Mouse (Mus musculus): ENCODE measurements around the gene Nxf1. TPM values are rescaled to one million over a fixed set of nuclear protein-coding genes. Genes with fewer than 3 reads are reported as not detected.

Nxf1 gene
- polyA plus RNA-seq, 1 experiment from 2014 or later, result 216 TPM

DNA sequence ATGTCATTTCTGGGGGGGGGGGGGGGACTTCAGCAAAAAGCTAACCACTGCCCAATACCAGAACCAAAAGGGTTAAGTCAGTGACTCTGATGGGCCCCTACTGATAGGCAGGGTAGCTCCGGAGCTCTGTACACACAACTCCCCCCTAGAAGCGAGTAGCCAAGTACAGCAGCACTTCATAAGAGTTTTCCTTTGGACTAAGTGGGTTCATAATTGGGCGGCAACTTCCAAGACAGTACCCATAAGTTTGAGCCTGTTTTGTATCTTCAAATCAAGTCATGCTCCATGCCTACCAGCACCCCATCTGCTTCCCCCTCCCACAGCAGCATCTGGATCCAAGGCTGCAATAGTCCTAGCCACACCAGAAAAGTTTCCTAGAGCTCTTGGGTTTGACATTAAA, 1.2 kb upstream of the Nxf1 start:
- Histone ChIP-seq H3K27me3 (replicated peaks) (no peaks in the 10 kb centered on the region), H3K4me1 (peaks cover 19% of the 10 kb centered on the region), H3K4me3 (no peak overlapping the region), H3K9me3 (no peaks in the 10 kb centered on the region), H3K36me3 (peaks cover 41% of the 10 kb centered on the region), H3K27ac (no peak overlapping the region), H3K4me2 (replicated peaks) (peak overlapping the region; percentile 77), H3K9ac (no peak overlapping the region)
- WGBS, result 78% methylated on average over 3 of the region's 3 CpGs
- no peak for ATAC-seq (ENCODE audit: low FRiP score, low read depth)

DNA sequence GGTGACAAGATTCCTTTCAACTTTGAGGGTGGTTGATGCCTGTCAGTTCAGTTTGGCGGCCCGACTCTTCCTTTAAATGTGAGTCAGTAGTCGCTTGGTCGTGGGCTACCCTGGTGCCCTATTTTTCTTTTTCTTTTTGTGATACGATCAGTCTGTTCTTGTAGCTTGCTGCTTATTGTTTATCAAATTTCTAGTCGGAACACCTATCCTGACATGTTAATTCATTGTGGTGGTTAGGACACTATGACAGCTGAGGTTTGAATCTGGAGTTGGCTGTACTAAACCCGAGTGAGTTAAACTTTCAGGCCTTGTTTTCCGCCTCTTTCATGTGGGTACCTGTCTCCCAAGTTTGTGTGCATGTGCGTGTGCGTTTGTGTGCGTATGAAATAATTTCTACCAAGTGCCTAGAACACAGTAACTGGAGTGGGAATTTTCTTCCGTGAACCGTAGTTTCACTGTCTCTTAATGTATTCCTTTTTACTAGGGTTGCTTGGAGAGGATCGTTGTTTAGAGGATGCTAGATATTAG, 662 bp downstream of the Nxf1 start:
- Histone ChIP-seq H3K36me3 (peaks cover 31% of the 10 kb centered on the region), H3K4me3 (peak overlapping the region; percentile 96), H3K4me1 (peaks cover 19% of the 10 kb centered on the region), H3K27me3 (replicated peaks) (no peaks in the 10 kb centered on the region), H3K27ac (no peak overlapping the region; the same call in 1 of the 2 replicates), H3K9me3 (no peaks in the 10 kb centered on the region), H3K9ac (peak overlapping the region; percentile 96), H3K4me2 (replicated peaks) (peak overlapping the region; percentile 77)
- no peak for ATAC-seq (ENCODE audit: low FRiP score, low read depth)
- 8% methylated on average over 14 of the region's 14 CpGs for WGBS

DNA sequence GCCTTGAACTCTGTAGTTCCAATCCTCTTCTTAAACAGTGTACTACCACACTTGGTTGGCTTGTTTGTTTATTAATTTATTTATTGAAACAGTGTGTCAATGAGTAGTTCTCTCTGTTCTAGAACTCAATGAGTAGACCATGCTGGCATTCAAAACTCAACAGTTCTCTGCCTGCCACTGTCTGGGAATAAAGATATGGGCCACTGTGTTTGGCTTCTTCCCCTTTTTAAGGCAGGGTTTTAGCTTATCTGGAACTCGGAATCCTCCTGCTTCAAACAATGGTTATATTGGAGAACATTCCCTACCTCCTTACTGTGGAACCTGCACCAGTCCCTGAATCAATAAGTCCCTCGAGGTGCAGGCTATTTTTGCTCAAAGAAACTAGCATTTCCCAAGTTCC, 2.0 kb downstream of the Nxf1 start:
- Histone ChIP-seq H3K4me1 (peaks cover 19% of the 10 kb centered on the region), H3K27me3 (replicated peaks) (no peaks in the 10 kb centered on the region), H3K36me3 (peaks cover 35% of the 10 kb centered on the region), H3K9me3 (no peaks in the 10 kb centered on the region), H3K4me2 (replicated peaks) (peak overlapping the region; percentile 77; the same call in 1 of the 2 replicates), H3K4me3 (no peak overlapping the region), H3K27ac (no peak overlapping the region), H3K9ac (no peak overlapping the region)
- ATAC-seq (ENCODE audit: low FRiP score, low read depth), result no peak
- WGBS, result 94% methylated on average over 2 of the region's 2 CpGs

DNA sequence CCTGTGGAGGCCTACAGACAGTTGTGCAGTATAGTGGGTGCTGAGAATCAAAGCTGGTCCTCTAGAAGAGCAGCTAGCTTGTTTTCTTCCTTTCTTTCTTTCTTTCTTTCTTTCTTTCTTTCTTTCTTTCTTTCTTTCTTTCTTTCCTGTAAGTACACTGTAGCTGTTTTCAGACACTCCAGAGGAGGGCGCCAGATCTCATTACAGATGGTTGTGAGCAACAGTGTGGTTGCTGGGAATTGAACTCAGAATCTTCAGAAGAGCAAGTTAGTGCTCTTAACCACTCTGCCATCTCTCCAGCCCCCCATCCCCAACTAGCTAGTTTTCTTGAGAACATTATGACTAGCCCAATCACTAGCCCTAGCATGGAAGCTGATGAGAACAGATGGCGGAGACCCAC, 3.9 kb downstream of the Nxf1 start:
- Histone ChIP-seq H3K9me3 (peaks cover 13% of the 10 kb centered on the region; the same call in 1 of the 2 replicates), H3K4me2 (replicated peaks) (no peak overlapping the region), H3K9ac (no peak overlapping the region), H3K27ac (no peak overlapping the region), H3K36me3 (peaks cover 39% of the 10 kb centered on the region), H3K27me3 (replicated peaks) (no peaks in the 10 kb centered on the region), H3K4me1 (peaks cover 18% of the 10 kb centered on the region), H3K4me3 (no peak overlapping the region)
- ATAC-seq (ENCODE audit: low FRiP score, low read depth), result no peak
- 84% methylated on average over 2 of the region's 2 CpGs for WGBS

DNA sequence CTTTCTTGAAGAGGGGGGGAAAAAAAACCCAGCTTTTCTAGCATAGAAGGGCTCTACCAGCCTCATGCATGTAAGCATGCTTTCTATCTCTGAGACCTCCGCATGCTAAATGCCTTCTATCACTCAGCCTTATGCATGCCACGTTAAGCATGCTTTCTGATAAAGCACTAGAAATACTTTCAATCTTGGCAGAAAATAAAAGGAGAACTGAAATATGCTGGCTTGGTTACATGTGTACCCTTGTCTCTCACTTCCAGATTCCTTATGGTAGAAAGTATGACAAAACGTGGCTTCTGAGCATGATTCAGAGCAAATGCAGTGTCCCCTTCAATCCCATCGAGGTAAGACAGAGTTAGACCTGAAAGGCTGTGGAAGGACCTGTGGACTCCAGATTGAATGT, 6.4 kb downstream of the Nxf1 start:
- H3K9me3 ChIP-seq, result peaks cover 14% of the 10 kb centered on the region; the same call in 1 of the 2 replicates
- ATAC-seq (ENCODE audit: low FRiP score, low read depth), result no peak
- peaks cover 63% of the 10 kb centered on the region for H3K36me3 ChIP-seq
- no peak overlapping the region for H3K4me3 ChIP-seq
- peaks cover 8% of the 10 kb centered on the region for H3K4me1 ChIP-seq
- H3K9ac ChIP-seq, result no peak overlapping the region
- no peak overlapping the region for H3K27ac ChIP-seq
- 93% methylated on average over 4 of the region's 4 CpGs for WGBS
- no peak overlapping the region for H3K4me2 ChIP-seq (replicated peaks)
- H3K27me3 ChIP-seq (replicated peaks), result no peaks in the 10 kb centered on the region

DNA sequence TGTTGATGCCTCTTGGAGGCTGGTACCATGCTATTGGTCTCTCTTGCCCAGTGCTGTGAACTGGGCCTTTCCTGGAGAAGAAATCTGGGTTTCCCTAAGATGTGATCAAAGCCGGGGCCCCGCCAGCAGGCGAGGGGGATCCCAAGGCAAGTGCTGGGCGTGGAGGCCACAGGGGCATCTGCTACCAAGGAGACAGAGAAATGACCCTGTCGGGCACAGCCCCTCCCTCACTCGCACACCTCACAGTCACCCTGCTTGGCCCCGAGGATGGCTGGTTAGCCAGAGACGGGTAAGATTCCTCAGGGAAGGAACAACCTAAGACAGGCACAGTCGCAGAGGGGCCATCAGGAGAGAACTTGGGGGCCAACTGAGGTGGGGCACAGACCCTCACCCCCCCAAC, 8.7 kb downstream of the Nxf1 start:
- 96% methylated on average over 9 of the region's 9 CpGs for WGBS

DNA sequence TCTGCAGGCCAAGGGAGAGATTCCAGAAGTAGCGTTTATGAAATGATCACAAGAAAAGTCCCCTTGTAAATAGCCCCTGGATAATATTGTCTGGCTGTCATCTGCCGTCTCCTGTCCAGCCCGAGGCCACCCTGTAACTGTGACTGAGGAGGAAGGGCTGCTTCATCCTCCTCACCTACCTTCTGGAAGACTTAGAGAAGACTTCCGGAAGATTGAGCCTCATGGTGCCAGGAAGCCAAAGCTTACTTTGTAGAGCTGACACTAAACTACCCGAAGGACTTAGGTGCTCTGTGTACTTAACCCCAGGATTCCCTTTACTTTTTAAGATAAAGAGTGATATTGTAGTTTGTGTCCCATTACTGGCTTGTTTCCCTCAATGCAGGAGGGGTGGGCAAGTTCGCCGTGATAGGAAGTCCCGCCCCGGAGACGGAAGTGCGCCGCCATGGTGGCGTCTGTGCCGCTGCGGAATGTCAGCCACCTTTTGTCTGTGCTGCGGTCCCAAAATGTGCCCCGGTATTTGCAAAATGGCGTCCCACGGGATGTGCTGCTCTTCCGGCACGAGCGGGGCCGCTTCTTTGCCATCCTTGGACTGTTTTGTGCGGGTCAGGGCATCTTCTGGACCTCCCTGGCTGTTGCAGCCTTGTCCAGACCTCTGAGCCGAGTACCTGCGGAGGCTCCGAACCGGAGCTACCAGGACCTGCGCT, 13.8 kb downstream of the Nxf1 start, which contains the start of gene Tmem223:
TSS of gene Tmem223 (plus strand) at position 430 of the 704 bp plus-strand sequence.
- WGBS, result 22% methylated on average over 29 of the region's 29 CpGs
- peaks cover 32% of the 10 kb centered on the region for H3K4me1 ChIP-seq
- H3K27me3 ChIP-seq (replicated peaks), result no peaks in the 10 kb centered on the region
- H3K9me3 ChIP-seq, result 0 out of 2 replicates have a peak, but pooled peaks cover 2% of the 10 kb centered on the region
- peak within 1 kb of the TSS; percentile 79 for H3K4me3 ChIP-seq
- peak within 1 kb of the TSS; percentile 64 for H3K4me2 ChIP-seq (replicated peaks)
- peak within 1 kb of the TSS; percentile 94 for H3K9ac ChIP-seq
- H3K27ac ChIP-seq, result peak within 1 kb of the TSS; percentile 60; the same call in 1 of the 2 replicates
- peaks cover 63% of the 10 kb centered on the region for H3K36me3 ChIP-seq
- 0 out of 2 replicates have a peak, but pooled peaks have one; percentile 12 for ATAC-seq (ENCODE audit: low FRiP score, low read depth)

More for the DNA sequence above, 8.7 kb downstream of the Nxf1 start:
- H3K4me2 ChIP-seq (replicated peaks), result no peak overlapping the region
- no peaks in the 10 kb centered on the region for H3K27me3 ChIP-seq (replicated peaks)
- peaks cover 14% of the 10 kb centered on the region; the same call in 1 of the 2 replicates for H3K9me3 ChIP-seq
- peaks cover 84% of the 10 kb centered on the region for H3K36me3 ChIP-seq
- H3K27ac ChIP-seq, result no peak overlapping the region
- H3K4me3 ChIP-seq, result no peak overlapping the region
- H3K9ac ChIP-seq, result no peak overlapping the region
- H3K4me1 ChIP-seq, result peaks cover 4% of the 10 kb centered on the region; the same call in 1 of the 2 replicates
- no peak for ATAC-seq (ENCODE audit: low FRiP score, low read depth)

DNA sequence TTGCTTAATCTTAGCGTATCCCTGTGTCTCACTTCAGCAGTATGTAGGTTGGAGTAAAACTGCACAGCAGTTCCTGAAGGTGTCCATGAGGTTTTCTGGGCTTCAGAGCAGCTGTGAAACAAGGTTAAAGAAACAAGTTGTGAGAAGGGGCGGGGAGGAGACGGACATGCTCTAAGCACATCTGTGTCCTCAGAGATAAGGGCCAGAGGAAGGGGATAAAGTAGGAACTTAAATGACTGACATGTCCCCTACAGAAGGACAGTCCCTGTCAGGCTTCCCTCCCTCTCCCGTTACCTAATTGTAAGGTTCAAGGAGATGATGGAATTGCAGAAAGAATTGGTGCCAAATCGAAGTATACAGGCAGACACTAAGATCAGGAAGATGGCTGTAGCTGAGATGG, 16.1 kb downstream of the Nxf1 start:
- no peaks in the 10 kb centered on the region for H3K27me3 ChIP-seq (replicated peaks)
- peak overlapping the region; percentile 94 for H3K4me2 ChIP-seq (replicated peaks)
- H3K9ac ChIP-seq, result no peak overlapping the region
- peak overlapping the region; percentile 72 for H3K4me3 ChIP-seq
- 85% methylated on average over 5 of the region's 5 CpGs for WGBS
- peaks cover 41% of the 10 kb centered on the region for H3K36me3 ChIP-seq
- ATAC-seq (ENCODE audit: low FRiP score, low read depth), result no peak
- H3K27ac ChIP-seq, result no peak overlapping the region
- peaks cover 33% of the 10 kb centered on the region for H3K4me1 ChIP-seq
- no peaks in the 10 kb centered on the region for H3K9me3 ChIP-seq

DNA sequence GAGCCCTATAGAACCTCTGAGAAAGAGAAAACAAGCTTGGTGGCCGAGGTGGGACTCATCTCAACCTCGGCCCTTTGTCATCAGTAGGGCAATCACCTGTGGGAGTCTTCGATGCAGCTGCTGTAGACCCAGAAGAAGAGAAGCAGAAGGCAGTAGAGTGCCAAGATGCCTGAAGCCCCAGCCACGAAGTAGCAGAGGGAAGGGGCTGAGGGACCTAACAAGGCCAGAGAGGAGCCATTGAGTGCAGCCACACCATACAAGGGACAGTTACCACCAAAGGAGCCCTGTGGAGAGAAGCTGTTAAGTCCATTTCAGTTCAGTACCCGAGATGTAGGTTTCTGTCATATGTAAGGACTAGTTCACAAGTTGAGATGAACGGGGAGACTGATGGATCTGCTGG, 16.5 kb downstream of the Nxf1 start:
- WGBS, result 57% methylated on average over 6 of the region's 6 CpGs
- H3K9me3 ChIP-seq, result no peaks in the 10 kb centered on the region
- ATAC-seq (ENCODE audit: low FRiP score, low read depth), result no peak
- H3K36me3 ChIP-seq, result peaks cover 41% of the 10 kb centered on the region
- no peak overlapping the region for H3K27ac ChIP-seq
- peak overlapping the region; percentile 72 for H3K4me3 ChIP-seq
- peaks cover 33% of the 10 kb centered on the region for H3K4me1 ChIP-seq
- 0 out of 2 replicates have a peak overlapping the region, but pooled peaks have one; percentile 93 for H3K9ac ChIP-seq
- no peaks in the 10 kb centered on the region for H3K27me3 ChIP-seq (replicated peaks)
- H3K4me2 ChIP-seq (replicated peaks), result peak overlapping the region; percentile 94

DNA sequence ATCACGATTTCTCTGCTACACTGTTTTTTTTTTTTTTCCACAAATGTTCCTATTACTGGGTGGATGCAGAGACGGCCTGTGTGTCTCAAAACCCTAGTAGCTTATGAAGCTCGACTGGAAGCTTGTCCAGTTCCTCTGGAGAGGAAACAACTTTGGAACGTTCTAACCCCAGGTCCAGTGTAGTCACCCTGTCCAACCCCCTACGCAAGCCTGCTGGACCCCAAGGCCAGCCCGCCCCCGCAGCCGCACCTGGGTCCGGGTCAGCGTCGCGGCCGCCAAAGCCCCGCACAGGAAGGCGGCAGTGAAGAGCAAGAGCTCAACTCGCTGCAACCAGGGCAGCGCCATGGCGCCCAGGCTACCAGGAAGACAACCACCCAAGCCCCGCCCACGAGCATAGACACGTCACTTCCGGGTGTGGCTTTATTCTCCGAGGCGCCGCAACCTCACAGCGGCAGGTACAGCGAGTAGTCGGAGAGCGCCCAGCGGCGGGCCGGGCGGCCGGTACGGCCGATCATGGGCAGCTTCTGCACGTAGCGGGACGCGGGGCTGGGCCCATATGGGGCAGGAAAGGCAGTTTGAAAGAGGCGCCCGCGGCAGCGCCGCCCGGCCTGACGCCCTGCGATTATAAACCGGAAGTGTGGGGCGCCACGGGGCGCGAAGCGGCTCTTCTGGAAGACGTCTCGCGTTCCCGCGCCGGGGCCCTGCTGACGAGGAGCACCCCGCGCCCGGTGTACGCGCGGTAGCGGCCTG, 17.4 kb downstream of the Nxf1 start, which contains the start of gene Tmem179b:
TSS of gene Tmem179b (minus strand) at position 382 of the 750 bp plus-strand sequence.
- under 1% methylated on average over 68 of the region's 68 CpGs for WGBS
- ATAC-seq (ENCODE audit: low FRiP score, low read depth), result peak; percentile 92

DNA sequence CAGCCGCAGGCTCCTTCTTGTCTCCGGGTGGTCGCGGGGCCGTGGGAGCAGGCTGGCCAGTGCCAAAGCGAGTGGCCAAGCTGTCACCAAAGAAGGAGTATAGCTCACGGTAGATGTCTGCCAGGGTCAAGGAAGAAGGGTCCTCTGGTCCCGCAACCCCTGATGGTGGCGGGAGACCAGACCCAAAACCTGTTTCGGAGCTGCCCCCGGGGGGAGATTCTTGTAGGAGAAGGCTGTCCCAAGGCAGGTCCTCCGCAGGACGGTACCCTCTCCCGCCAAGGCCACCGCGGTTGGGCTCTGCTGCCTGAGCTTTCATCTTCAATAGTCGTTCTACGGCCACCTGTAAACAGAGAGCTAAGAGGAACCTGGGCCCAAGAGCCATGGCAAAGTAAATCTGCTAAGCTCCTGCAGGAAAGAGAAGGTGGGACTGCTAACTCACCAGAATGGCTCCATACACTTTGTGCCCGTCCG, 18.1 kb downstream of the Nxf1 start:
- ATAC-seq (ENCODE audit: low FRiP score, low read depth), result peak; percentile 41
- 5% methylated on average over 20 of the region's 20 CpGs for WGBS
- Histone ChIP-seq H3K4me2 (replicated peaks) (peak overlapping the region; percentile 94), H3K27me3 (replicated peaks) (no peaks in the 10 kb centered on the region), H3K4me3 (peak overlapping the region; percentile 72), H3K36me3 (peaks cover 34% of the 10 kb centered on the region), H3K9ac (peak overlapping the region; percentile 93), H3K9me3 (no peaks in the 10 kb centered on the region), H3K27ac (peak overlapping the region; percentile 98), H3K4me1 (peaks cover 33% of the 10 kb centered on the region)

More for the DNA sequence above, 17.4 kb downstream of the Nxf1 start, which contains the start of gene Tmem179b:
- peaks cover 33% of the 10 kb centered on the region for H3K4me1 ChIP-seq
- peak within 1 kb of the TSS; percentile 98 for H3K27ac ChIP-seq
- peak within 1 kb of the TSS; percentile 72 for H3K4me3 ChIP-seq
- H3K9ac ChIP-seq, result peak within 1 kb of the TSS; percentile 93
- H3K4me2 ChIP-seq (replicated peaks), result peak within 1 kb of the TSS; percentile 94
- peaks cover 36% of the 10 kb centered on the region for H3K36me3 ChIP-seq
- no peaks in the 10 kb centered on the region for H3K27me3 ChIP-seq (replicated peaks)
- no peaks in the 10 kb centered on the region for H3K9me3 ChIP-seq
